Mouse (Mus musculus): Measurements from ENCODE around the gene Ssr4. TPM values are rescaled to one million over a fixed set of nuclear protein-coding genes. Genes with fewer than 3 reads are reported as not detected.
"Not testable (repeated sequence)": the region's sequence is repeated elsewhere in the genome, so short reads cannot be mapped to it uniquely, and the experiment has no call there.

Gene Ssr4
- polyA plus RNA-seq (2017; shearing (Covaris generic)) = 100 to 1,000 TPM; 206 to 265 (median 243) TPM

DNA sequence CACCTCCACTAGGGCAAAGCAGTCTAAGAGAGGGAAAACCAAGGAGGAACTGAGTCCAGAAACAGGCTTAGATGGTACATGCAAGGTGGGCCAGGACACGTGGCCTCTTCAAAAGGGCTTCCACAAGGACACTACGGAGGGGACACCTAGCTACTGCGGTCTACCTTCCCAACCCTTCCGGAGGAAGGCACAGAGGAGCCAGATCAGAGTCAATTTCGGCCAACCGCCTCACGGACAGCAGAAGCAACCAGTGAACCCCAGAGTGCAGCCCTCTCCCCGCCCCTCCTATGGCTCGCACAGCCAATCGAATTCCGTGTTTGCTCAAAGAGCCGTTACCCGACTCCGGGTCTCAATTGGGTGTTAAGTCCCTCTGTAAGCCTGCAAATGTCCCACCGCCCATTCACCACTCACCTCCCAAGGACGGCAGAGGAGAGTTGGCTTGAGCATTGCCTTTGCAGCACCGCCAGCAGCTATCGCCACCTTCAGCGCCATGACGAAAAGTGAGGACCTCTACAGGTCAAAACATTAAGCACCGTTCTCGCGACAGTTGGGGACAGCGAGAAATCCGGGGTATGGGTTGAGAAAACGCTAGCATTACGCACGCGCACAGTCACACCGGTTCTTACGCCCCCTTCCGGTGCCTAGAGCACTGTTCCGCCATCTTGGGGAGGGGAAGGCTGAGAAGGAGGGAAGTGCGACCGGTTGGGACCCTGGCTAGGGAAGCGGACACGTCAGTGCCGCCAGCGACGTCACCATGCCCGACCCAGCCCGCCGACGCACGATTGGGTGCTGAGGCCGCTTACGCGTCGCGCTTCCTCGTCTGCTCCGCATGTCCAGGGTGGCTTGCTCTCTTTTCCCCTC, at the start of gene Ssr4, which contains the start of gene Idh3g:
Gene Ssr4, plus strand, starts transcription at position 665 of the 861 bp plus-strand sequence.
Gene Idh3g, minus strand, starts transcription at position 534 of the 861 bp plus-strand sequence.
- peak; percentile 89 for ATAC-seq

DNA sequence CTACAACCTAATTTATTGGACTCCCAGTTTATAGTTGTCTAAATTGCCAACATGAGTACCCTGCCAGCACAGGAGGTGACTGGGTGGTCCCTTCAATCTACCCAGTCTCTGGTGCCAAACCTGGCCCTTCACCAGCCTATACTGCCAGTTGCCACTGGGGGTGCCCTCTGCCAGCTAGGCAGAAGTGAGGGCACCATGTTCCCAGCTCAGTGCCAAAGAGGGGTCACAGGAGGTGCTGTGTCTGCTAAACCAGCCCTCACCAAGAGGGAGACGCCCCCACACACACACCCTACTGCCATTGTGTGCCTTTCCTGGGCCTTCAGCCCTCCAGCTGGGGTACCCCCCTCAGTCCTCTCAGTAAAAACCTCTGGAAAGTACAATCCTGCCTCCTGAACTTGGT, 48.7 kb upstream of the Ssr4 start:
- ATAC-seq = no peak

DNA sequence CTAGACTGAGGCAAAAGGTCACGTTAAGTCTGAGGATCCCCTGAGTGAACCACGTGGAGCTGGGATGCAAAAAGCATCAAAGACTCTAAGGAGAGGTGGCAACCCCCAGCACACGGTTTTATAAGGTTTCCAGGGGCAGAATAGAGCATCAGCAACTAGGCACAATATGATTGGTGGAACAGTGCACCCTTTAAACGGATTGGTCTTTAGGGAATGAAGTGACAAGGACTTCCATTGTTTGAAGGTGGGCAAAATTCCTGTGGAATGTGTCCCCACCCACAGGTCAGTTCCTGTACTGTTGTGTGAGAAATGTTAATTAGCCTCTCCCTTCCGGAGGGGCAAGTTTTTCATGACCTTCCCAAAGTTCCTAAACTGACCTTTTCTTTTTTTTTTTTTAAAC, 47.7 kb upstream of the Ssr4 start:
- ATAC-seq = no peak

DNA sequence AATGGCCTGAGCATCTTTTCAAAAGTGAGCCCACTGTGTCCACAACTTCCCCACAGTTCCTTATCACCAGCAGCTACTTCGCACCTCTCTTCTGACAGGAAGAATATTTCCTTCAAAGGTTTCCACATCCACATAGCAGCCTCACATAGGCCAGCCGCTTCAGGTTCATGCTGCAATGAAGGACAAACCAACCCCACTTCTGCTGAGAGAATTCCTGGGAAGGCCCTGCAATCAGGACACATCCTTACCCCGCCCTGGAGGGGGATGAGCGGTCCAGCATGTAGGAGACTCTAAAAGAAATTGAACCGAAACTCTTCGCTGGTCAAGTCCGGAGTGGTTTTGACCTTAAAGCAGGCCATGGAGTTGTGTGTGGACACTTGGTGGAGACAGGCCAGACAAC, 47.0 kb upstream of the Ssr4 start:
- not testable (repeated sequence) for ATAC-seq

DNA sequence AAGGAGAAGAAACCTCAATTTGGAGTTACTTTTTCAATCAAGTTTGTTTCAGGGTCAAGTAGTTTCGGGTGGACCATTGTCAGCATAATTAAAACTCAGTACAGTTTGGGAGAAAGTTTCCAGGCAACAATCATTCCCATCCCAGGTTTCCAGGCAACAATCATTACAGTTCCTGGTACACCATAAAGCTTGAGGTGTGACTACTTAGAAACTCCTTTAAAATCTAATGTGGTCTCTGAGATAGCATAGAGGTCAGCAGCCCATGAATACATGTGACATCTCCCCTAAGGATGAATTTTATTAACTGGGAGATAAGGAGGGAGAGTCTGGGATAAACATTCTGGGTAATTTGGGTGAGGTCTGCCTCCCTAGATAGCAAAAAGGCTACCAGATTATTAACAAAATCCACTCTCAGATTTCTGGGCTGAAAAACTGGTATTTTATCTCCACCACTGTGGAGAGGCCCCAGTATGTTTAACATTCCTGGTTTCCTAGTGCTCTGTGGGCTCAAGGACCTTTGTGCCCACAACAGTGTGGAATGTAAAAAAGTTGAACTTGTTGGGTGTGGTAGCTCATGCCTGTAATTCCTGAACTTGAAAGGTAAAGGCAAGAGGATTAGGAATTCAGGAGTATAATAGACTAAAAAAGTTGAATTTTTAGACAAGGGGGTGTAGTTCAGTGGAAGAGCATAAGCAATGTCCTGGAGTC, 41.9 kb upstream of the Ssr4 start:
- no peak for ATAC-seq

DNA sequence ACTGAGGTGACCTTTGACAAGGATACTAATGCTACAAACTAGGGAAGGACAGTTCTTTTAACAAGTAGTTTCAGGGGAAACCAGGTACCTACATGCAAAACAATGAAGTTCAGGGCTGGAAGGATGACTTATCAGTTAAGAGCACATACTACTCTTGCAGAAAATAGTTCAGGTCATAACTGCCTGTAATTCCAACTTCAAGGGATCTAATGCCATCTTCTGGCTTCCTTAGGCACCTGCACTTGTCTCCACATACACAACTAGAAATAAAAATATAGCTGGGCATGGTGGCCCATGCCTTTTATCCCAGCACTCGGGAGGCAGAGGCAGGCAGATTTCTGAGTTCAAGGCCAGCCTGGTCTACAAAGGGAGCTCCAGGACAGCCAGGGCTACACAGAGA, 37.9 kb upstream of the Ssr4 start:
- no peak for ATAC-seq

DNA sequence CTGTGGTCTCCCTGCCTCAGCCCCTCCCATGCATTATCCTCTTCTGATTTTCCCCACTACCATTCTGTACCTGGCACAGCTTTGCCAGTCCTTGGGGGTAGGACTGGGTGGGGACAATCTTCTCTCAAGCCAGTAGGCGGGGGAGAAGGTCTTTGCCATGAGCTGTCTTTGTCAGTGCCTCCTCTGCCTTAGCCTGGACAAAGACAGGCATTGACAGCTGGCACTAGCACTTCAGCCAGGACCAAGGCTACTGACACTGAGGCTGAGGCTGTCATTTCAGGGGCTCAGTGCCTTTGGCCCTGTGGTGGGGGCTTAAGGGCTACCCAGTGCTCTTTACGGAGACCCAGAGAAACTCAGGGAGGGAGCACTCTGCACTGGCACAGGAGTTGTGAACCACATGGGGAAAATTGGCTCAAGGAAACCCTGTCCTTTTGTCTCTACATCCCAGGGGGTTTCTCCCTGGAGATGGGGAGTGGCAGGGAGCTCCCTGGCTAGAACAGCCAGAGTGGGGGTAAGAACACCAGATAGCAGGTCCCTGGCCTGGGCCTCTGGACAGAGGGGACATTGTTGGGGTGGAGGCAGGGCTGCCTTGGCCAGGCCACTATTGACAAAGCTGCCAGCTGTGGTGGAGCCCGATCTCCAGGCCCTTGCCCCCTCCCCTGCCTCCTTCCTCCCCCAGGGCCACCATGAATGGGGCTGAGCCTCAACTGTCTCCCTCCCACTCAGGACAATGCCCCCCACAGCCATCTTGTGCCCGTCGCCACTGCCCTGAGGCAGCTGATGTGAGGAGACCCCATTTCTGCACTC, 30.3 kb upstream of the Ssr4 start, which contains the start of gene Plxnb3:
Gene Plxnb3, plus strand, starts transcription at position 757 of the 807 bp plus-strand sequence.
- no peak for ATAC-seq

DNA sequence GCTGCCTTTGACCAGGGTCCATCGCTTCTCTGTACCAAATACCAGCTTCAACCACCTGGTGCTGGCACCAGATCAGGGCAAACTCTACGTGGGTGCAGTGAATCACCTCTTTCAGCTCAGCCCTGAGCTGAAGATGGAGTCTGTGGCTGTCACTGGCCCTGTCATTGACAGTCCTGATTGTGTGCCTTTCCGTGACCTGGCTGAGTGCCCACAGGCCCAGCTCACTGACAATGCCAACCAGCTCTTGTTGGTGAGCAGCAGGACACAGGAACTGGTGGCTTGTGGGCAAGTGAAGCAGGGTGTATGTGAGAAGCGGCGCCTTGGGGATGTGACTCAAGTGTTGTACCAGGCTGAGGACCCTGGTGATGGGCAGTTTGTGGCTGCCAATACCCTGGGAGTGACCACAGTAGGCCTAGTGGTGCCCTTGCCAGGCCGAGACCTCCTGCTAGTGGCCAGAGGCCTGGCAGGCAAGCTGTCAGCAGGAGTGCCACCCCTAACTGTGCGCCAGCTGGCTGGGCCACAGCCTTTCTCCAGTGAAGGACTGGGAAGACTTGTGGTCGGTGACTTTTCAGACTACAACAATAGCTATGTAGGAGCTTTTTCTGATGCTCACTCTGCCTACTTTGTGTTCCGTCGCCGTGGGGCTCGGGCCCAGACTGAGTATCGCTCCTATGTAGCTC, 28.1 kb upstream of the Ssr4 start:
- no peak for ATAC-seq

DNA sequence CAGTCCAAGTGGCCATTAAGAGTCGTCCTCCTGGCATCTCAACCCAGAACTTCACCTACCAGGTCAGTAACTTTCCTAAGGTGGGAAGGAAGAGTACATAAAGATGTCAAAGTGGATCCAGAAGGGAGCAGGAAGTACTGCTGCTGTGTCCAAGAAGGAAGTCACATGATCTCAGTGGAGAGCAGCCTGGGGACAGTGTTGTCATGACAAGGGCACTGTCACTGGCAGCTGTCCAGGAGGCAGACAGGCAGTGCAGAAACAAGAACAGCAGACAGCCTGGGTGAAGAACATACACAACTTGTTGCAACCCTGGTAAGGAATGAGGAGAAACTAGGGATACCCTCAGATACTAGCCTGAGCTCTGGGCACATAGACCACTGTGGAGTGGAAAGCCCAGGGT, 21.5 kb upstream of the Ssr4 start:
- ATAC-seq = no peak

DNA sequence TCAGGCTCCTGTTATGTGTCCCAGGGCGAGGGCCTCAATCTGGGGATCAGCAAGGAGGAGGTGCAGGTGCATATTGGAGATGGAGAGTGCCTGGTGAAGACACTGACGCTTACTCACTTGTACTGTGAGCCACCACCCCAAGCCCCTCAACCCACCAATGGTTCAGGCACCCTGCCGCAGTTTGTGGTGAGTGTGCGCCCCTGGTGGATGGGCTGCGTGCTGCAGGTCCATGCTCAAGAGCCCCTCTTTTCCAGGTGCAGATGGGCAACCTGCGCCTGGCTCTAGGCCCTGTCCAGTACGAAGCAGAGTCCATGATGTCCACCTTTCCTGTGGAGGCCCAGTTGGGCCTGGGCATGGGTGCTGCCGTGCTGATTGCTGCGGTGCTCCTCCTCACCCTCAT, 19.6 kb upstream of the Ssr4 start:
- ATAC-seq = no peak

DNA sequence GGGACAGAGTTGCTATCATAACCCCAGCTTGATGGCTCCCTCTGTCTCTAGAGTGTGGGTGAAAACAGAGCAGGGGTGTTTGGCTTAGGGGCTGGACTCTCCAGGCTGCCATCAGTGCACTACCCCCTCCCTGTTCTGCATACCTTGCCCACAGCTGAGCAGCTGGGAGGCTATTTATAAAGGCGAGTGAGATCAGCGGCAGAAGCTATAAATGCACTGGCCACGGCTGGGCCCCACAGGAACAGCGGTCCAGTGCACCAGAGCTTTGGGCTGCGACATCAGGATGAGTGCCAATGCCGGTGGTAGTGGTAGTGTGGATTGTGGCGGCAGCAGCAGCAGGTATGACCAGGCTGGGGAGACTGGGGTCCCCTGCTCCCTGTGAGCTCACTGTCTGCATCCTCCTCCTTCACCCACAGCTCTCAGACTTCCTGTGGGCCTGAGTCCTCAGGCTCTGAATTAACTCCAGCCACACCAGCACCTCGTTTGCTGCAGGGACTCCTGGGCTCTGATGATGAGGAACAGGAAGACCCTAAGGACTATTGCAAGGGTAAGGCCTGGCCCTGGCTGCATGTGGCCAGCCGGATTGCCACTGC, 12.6 kb upstream of the Ssr4 start, which contains the start of gene Srpk3:
Gene Srpk3, plus strand, starts transcription at position 238 of the 593 bp plus-strand sequence.
- no peak for ATAC-seq

DNA sequence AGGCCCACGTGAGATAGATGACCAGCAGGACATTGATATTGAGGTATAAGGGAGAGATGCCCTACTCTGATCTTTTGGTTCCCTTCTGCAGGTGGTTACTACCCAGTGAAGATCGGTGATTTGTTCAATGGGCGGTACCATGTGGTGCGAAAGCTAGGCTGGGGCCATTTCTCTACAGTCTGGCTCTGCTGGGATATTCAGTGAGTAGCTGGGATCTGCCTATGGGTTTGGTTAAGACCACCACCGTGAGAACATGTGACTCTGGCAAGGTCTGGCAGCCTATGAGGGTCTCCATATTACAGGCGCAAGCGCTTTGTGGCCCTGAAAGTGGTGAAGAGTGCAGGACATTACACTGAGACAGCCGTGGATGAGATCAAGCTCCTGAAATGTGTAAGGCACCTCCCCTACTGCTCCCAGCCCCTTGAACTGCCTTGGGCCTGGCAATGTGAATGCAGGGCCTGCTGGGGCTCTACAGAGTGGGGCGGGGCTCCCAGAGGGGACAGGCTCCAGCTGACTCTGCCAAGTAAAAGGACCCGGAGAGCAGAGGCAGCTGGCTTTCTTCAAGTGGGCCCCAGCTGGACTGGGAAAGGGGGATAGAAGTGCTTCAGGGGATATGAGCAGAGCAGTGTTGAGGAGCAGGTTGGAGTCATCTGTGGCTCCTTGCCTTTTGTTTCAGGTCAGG, 11.9 kb upstream of the Ssr4 start:
- ATAC-seq = no peak

DNA sequence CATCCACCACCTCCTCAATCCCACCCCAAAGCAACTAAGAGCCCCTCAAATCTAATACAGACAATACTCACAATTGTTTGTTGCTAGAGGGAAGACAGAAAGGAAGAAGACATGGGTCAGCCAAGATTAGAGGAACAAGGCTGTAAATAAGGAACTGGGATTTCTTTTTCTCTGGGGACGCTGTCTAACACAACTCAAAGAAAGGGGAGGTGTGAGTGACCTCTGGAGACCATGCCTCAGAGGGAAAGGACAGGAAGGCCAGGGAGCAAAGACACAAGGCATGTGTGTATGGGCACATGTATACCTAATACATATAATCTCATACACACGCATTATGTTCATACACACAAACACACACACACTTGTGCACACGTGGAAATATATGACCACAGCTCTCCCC, 4.6 kb upstream of the Ssr4 start:
- ATAC-seq = no peak

DNA sequence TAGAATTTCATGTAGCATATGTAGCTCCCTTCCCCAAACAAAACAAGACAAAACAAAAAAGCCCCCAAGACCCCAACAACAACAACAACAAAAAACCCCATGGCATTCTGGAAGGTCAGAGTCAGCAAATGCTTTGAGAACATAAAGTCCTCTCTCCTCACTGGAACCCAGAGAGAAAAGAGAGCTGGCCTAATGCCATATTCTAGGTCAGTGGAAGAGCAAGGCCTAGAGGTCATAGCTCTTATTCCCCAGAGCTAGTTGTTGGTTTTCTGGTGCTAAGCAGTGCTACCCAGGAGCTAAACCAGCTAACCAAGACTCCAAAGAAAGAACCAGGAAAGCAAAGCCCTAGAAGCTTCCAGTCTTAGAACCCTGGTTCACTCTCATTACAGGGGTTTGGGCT, 1.2 kb upstream of the Ssr4 start:
- ATAC-seq = no peak

DNA sequence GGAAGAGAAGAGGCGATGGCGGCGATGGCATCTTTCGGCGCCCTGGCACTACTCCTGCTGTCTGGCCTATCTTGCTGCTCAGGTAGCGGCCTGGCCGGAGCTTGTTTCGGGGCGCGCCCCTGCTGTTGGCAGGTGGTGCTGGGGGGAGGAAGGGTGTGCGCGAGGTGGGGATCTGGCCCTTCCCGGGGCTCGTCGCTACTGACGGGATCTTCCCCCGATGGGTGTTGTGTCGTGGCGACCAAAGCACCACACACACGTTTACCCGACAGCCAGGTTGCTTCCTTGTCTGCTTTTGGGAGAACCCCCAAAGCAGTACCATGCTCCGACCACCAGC, 364 bp downstream of the Ssr4 start:
- peak; percentile 34 for ATAC-seq

DNA sequence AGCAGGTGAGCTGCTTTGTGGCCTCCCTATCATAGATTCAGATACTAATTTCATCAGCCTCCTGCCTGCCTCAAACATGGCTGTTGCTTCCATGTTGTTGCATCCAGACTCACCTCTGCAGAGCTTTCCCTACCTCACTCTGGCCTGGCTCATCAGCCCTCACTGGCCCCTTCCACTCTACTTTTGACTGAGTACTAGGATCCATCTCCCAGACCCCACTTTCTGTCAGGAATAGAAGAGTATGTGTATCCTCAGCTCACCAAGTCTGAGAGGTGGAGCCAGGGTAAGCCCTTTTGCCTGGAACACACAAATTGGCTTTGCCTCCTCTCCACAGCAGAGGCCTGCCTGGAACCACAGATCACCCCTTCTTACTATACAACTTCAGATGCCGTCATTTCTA, 1.7 kb downstream of the Ssr4 start:
- no peak for ATAC-seq

DNA sequence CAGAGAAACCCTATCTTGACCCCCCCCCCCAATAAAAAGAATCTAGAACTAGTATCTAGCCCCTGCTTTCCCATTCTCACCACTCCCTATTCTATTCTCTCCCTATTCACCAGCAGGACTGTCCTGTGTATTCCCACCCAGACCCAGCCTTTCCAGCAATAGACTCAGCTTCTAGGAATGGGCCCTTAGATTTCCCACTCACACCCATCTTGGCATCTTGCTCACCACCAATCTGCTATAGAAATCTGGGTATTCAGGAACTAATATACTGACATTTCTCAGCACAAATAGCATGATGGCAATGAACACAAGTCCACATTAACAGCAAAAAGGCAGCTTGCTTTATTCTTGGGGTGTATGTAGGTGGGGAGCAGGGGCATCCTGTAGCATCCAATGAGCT, 6.2 kb downstream of the Ssr4 start:
- ATAC-seq = no peak

DNA sequence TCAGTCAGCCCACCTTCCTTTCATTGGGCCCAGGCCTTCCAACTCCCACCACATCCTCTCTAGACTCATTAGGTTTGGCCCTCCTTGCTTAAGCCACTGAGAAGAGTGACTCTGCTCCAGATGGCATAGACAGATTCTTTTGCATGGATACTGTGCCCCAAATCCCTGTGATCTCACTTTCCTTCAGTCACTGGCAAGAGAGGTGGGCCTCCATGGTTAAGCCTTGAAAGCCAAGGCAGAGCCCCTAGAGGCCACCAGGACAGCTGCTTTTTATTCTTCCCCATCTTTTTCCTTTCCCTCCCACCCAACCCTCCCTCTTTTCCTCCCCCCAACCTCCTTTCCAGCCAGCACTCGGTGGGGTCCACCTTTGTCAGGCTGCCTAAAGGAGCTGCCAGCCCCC, 6.7 kb downstream of the Ssr4 start:
- no peak for ATAC-seq

DNA sequence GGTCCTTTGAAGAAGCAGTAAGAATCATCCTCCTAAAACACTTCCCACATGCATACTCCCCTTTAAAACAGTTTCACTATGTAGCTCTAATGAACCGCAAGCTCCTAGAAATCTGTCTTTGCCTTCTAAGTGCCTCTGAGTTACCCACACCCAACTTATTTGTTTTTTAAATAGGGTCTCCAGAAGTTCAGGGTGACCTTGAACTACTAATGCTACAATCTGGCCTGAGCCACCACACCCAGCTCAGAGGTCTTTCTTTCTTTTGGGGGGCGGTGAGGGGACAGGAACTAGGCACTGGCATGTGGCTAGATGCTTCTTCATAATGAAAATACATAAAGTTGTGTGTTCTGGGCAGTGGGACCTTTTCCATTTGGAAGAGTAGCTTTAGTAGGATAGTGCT, 10.7 kb downstream of the Ssr4 start:
- ATAC-seq = no peak

DNA sequence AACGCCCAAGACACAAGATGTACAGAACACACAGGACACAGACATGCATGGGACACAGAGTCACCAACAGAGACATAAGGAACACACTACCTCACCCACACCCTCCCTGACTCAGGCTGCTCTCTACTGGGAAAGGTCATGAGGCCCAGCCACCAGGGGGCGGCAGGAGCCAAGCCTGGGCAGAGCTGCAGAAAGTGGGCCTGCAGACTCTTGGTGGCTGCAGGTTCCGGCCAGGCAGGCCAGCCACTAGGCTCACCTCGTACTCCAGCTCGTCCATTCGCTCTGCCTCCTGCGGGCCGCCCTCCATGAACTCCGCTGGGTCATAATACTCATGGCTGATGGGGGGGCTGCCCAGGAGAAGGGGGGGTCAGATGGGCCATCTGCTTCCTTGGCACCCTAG, 11.7 kb downstream of the Ssr4 start:
- peak; percentile 79 for ATAC-seq

DNA sequence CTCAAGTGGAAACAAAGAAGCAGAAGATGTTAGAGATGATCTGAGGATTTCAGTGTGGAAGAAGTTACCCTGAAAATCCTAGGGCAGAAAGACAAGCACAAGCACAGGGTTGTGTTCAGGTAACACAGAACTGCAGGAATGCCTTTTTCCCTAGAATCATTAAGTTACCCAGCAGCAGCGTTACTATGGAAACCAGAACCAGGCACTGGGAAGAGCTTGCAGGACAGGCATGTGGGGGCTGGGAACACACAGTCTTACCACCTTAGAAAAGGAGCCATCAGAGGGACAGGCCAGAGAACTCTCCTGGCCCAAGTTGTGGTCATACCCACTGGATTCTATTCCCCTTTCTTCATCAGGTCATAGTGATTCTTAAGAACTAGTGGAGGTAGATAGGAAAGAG, 19.0 kb downstream of the Ssr4 start:
- ATAC-seq = no peak

DNA sequence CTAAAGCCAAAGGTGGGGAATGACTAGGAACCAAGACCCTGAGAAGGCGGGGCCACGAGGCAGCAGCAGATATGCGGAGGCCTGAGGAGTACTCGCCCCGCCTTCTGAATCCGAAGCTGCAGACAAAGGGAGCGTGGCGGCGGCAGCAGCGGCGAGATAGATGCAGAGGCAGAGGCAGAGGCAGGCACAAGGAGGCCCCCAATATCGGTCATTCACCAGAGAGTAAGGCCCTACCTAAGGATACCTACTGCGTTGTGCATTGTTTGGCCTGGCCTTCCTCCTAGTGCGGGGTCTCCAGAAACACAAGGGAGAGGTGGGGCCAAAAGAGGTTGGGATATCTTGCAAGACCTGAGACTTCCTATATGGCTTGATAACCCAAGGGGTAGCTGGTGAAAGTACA, 28.2 kb downstream of the Ssr4 start:
- no peak for ATAC-seq

All from inflammation-experienced regulatory T-cells, adult 6 months (primary cell).